8 mouse cellular contexts compared by ENCODE assay signal in the genomic region with DNA sequence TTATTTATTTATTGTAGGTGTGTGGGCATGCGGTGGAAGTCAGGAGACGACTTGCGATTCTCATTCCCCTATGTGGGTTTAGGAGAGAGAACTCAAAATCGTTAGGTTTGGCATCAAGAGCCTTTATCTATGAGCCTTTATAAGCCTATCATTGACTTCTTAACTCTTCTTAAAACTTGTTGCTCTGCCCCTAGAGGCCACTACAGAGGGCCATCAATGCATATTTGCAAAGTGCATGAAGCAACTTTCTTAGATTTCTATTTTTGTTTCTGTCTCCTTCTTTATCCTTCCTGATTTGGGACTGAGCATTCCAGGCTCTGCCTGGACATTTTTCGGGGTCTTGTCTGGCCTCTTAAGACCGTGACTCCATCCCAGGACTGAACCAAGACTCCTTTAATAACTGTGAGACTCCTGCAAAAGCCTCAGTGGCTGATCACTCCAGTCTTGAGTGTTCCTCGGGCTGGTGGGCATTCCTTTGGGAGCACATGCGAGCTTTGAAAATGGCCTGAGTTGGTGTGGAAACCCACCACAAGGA. TPM values are rescaled to one million over a fixed set of nuclear protein-coding genes. Genes with fewer than 3 reads are reported as not detected.
A peak's percentile ranks its signal among the peaks of the same experiment; 100 is the strongest.
DNase-seq lines count a peak whose midpoint lies in the region; ATAC-seq and TF ChIP-seq lines count a peak whose summit lies in the region.

No protein-coding gene starts in this region.

- H3K27me3 ChIP-seq in neural tube, embryonic 11.5 days (ENCODE audit: control insufficient read depth, insufficient read depth, low read length): no peaks in the 10 kb centered on the region
- H3K27me3 ChIP-seq in hindbrain, postnatal 0 days (ENCODE audit: insufficient read depth, low read length): no peaks in the 10 kb centered on the region

- H3K27ac ChIP-seq in neural tube, embryonic 11.5 days (ENCODE audit: low read depth, low read length): no peak overlapping the region
- H3K27ac ChIP-seq in cortical plate, adult 2 months (ENCODE audit: insufficient read depth, low read length): no peak overlapping the region
- peak overlapping the region; percentile 76; the same call in 1 of the 2 replicates for H3K27ac ChIP-seq in hindbrain, postnatal 0 days

- H3K4me2 ChIP-seq in neural tube, embryonic 11.5 days (ENCODE audit: low read depth): peak overlapping the region; percentile 83
- peak overlapping the region; percentile 99 for H3K4me2 ChIP-seq in hindbrain, postnatal 0 days (ENCODE audit: low read depth, low read length)

- DNase-seq in neural tube, embryonic 11.5 days (ENCODE audit: low spot score): no peak
- DNase-seq in neural tube, embryonic 10.5 days (ENCODE audit: extremely low spot score, low spot score): no peak
- DNase-seq in hindbrain, postnatal 0 days (ENCODE audit: low spot score): peak; percentile 23
- no peak for DNase-seq in adrenal gland, adult 8-10 months
- no peak for DNase-seq in left cerebral cortex, adult 18-20 months (ENCODE audit: low spot score in 2 of 2)
- no peak for DNase-seq in adrenal gland, adult 2 months

- TF ChIP-seq CTCF in cortical plate, adult 2 months (IDR thresholded peaks at IDR 0.05; ENCODE audit: extremely low read depth, insufficient read depth, low read length): no peak
- TF ChIP-seq CTCF in hindbrain, postnatal 0 days (IDR thresholded peaks at IDR 0.05; ENCODE audit: low read depth): peak; percentile 48

- peak overlapping the region; percentile 90 for H3K9ac ChIP-seq in neural tube, embryonic 11.5 days (ENCODE audit: low read length)
- H3K9ac ChIP-seq in hindbrain, postnatal 0 days (replicated peaks; ENCODE audit: low read length): peak overlapping the region; percentile 75

- H3K36me3 ChIP-seq in neural tube, embryonic 11.5 days (ENCODE audit: control insufficient read depth, insufficient read depth, low read length): no peaks in the 10 kb centered on the region
- H3K36me3 ChIP-seq in hindbrain, postnatal 0 days (ENCODE audit: insufficient read depth, low read length): no peaks in the 10 kb centered on the region

- 0 out of 2 replicates have a peak, but pooled peaks cover 3% of the 10 kb centered on the region for H3K4me1 ChIP-seq in neural tube, embryonic 11.5 days (ENCODE audit: control insufficient read depth, insufficient read depth, low read length)
- no peaks in the 10 kb centered on the region for H3K4me1 ChIP-seq in cortical plate, adult 2 months (ENCODE audit: control insufficient read depth, insufficient read depth, low read length)
- H3K4me1 ChIP-seq in hindbrain, postnatal 0 days (ENCODE audit: insufficient read depth, low read length): no peaks in the 10 kb centered on the region

- 25% methylated on average over 8 of the region's 8 CpGs for WGBS in neural tube, embryonic 11.5 days
- WGBS in hindbrain, postnatal 0 days: 23% methylated on average over 8 of the region's 8 CpGs

- no peak for TF ChIP-seq POLR2A in cortical plate, adult 2 months (IDR thresholded peaks at IDR 0.05; ENCODE audit: extremely low read depth, insufficient read depth, low read length)

- peak; percentile 11; the same call in 1 of the 2 replicates for ATAC-seq in neural tube, embryonic 11.5 days (ENCODE audit: insufficient read depth, low FRiP score, low TSS enrichment)
- 0 out of 2 replicates have a peak, but pooled peaks have one; percentile 12 for ATAC-seq in hindbrain, postnatal 0 days
- ATAC-seq in megakaryocyte, adult 5-6 weeks (ENCODE audit: poor library complexity, severe bottlenecking): peak; percentile 43

- H3K9me3 ChIP-seq in neural tube, embryonic 11.5 days (ENCODE audit: control insufficient read depth, low read length): no peaks in the 10 kb centered on the region
- H3K9me3 ChIP-seq in hindbrain, postnatal 0 days (ENCODE audit: low read length): no peaks in the 10 kb centered on the region

- H3K4me3 ChIP-seq in neural tube, embryonic 11.5 days (ENCODE audit: low read depth, low read length): peak overlapping the region; percentile 79
- peak overlapping the region; percentile 58 for H3K4me3 ChIP-seq in cortical plate, adult 2 months (ENCODE audit: insufficient read depth, low read length)
- H3K4me3 ChIP-seq in hindbrain, postnatal 0 days (ENCODE audit: low read length): peak overlapping the region; percentile 88

RNA-seq across cellular contexts. Expression of a gene that starts 0.4 kb away (rescaled TPM):
- 19.6 and 20.2 TPM in 2 replicates for polyA plus RNA-seq in neural tube, embryonic 11.5 days (2014; fragmentation: Nextera tagmentation; extraction: Ambion mirVana)
- polyA plus RNA-seq in cortical plate, adult 2 months (2012; rRNA removed): 9.8 and 10.5 TPM in 2 replicates
- total RNA-seq in hindbrain, postnatal 0 days (2014; rRNA removed): 9.1 and 12.4 TPM in 2 replicates
- 8.5 and 9.2 TPM in 2 replicates for polyA plus RNA-seq in hindbrain, postnatal 0 days (2015; fragmentation: Nextera tagmentation; extraction: Ambion mirVana)
- 29.5 and 33.6 TPM in 2 replicates for total RNA-seq in megakaryocyte, adult 5-6 weeks (2015)
- 67.6 and 73.0 TPM in 2 replicates for total RNA-seq in megakaryocyte, adult 5-6 weeks (2017)
- 10 to 100 TPM; 16.0 to 28.7 (median 21.2) TPM for total RNA-seq in adrenal gland, adult 8-10 months (2022)
- total RNA-seq in left cerebral cortex, adult 18-20 months (2021): 10 to 100 TPM; 12.3 to 13.1 TPM
- 10 to 100 TPM; 12.6 to 23.2 TPM for total RNA-seq in adrenal gland, adult 2 months (2021)
- polyA plus RNA-seq in adrenal gland, adult 2 months (2012; rRNA removed): 10.7 and 13.0 TPM in 2 replicates
